Mouse (Mus musculus) lung, postnatal 0 days (tissue): ENCODE measurements around the gene Tmem214.

Experiments
- CTCF ChIP-seq: IDR thresholded peaks from 2 replicates; pipeline ENCODE4 v1.5.1; 2016; ENCODE audit warnings: antibody characterized with exemption, mild to moderate bottlenecking
- EP300 ChIP-seq: IDR thresholded peaks from 2 replicates; pipeline ENCODE4 v1.6.1; 2016; ENCODE audit warnings: antibody characterized with exemption, mild to moderate bottlenecking, control low read depth

DNA sequence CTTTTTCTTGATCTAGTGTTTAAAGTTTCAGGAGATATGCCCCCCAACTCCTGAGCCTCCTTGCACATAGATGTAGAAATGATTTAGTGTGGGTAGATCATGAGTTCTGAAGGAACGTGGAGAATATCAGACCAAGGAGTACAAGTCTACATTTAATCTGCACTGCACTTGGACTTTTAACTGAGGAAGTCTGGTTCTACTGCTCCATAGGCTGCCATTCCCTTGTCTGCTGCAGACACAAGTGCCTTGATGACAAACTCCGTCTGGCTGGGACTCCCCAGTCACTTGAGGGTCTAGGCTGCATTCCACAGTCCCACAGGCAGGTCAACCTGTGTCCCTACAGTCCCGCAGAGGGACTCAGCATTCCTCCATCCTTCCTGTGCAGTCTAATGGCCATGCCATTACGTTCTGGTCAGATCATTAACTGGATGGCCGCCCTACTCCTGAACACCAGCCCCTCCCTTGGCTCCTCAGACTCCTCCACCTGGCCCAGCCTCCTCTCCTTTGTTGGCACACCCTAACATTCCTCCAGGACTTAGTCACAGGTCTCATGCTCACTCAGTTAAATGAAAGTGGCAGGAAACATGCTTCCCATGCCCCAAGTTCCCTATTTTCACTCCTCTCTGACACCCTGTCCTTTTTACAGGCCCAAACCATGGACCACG is 17.8 kb upstream of the Tmem214 start:
- TF ChIP-seq CTCF (no peak), EP300 (peak; percentile 84)
